Comparison of ENCODE assay signal across 21 mouse cellular contexts in genomic region chr4:97377593-97378542, GRCm38 (mm10).
DNase-seq lines count a peak whose midpoint lies in the region; ATAC-seq and TF ChIP-seq lines count a peak whose summit lies in the region.
"Had no signal": no experiment of that assay in that cellular context is flagged by ENCODE, and none has a peak within 500 bp of the region (broad histone marks: within the 10 kb centered on the region; RNA-seq: fewer than 3 reads in every experiment).

No protein-coding gene starts in this region.

- H3K9me3 ChIP-seq in embryonic facial prominence, embryonic 14.5 days (ENCODE audit: control insufficient read depth, low read length): no peaks in the 10 kb centered on the region
- H3K9me3 ChIP-seq in embryonic facial prominence, embryonic 10.5 days: no peaks in the 10 kb centered on the region
- H3K9me3 ChIP-seq in neural tube, embryonic 11.5 days (ENCODE audit: control insufficient read depth, low read length): no peaks in the 10 kb centered on the region
- H3K9me3 ChIP-seq in hindbrain, postnatal 0 days (ENCODE audit: low read length): no peaks in the 10 kb centered on the region
- H3K9me3 ChIP-seq: embryonic facial prominence, embryonic 15.5 days; stomach, embryonic 15.5 days had no signal

- WGBS in embryonic facial prominence, embryonic 14.5 days: 70% methylated on average over 8 of the region's 8 CpGs
- 75% methylated on average over 8 of the region's 8 CpGs for whole genome bisulfite sequencing in embryonic facial prominence, embryonic 10.5 days
- WGBS in neural tube, embryonic 11.5 days: 34% methylated on average over 8 of the region's 8 CpGs
- 16% methylated on average over 8 of the region's 8 CpGs for WGBS in hindbrain, postnatal 0 days

- TF ChIP-seq CTCF in hindbrain, postnatal 0 days (IDR thresholded peaks at IDR 0.05; ENCODE audit: low read depth): no peak

- no peak overlapping the region for H3K4me2 ChIP-seq in embryonic facial prominence, embryonic 14.5 days (ENCODE audit: low read depth, low read length)
- H3K4me2 ChIP-seq in neural tube, embryonic 11.5 days (ENCODE audit: low read depth): no peak overlapping the region
- no peak overlapping the region for H3K4me2 ChIP-seq in hindbrain, postnatal 0 days (ENCODE audit: low read depth, low read length)
- H3K4me2 ChIP-seq: embryonic facial prominence, embryonic 15.5 days; stomach, embryonic 15.5 days had no signal

- H3K36me3 ChIP-seq in embryonic facial prominence, embryonic 14.5 days (ENCODE audit: control insufficient read depth, insufficient read depth, low read length): no peaks in the 10 kb centered on the region
- no peaks in the 10 kb centered on the region for H3K36me3 ChIP-seq in embryonic facial prominence, embryonic 10.5 days (replicated peaks)
- no peaks in the 10 kb centered on the region for H3K36me3 ChIP-seq in neural tube, embryonic 11.5 days (ENCODE audit: control insufficient read depth, insufficient read depth, low read length)
- no peaks in the 10 kb centered on the region for H3K36me3 ChIP-seq in hindbrain, postnatal 0 days (ENCODE audit: insufficient read depth, low read length)
- H3K36me3 ChIP-seq: embryonic facial prominence, embryonic 15.5 days; stomach, embryonic 15.5 days had no signal

- H3K27ac ChIP-seq in embryonic facial prominence, embryonic 14.5 days (replicated peaks; ENCODE audit: low read depth, low read length): no peak overlapping the region
- H3K27ac ChIP-seq in embryonic facial prominence, embryonic 10.5 days (replicated peaks): no peak overlapping the region
- H3K27ac ChIP-seq in neural tube, embryonic 11.5 days (ENCODE audit: low read depth, low read length): no peak overlapping the region
- no peak overlapping the region for H3K27ac ChIP-seq in hindbrain, postnatal 0 days
- H3K27ac ChIP-seq: embryonic facial prominence, embryonic 15.5 days; gastrocnemius, adult 2 months; macrophage; stomach, embryonic 15.5 days had no signal

- H3K9ac ChIP-seq in embryonic facial prominence, embryonic 14.5 days (ENCODE audit: low read depth, low read length): no peak overlapping the region
- H3K9ac ChIP-seq in neural tube, embryonic 11.5 days (ENCODE audit: low read length): no peak overlapping the region
- H3K9ac ChIP-seq in hindbrain, postnatal 0 days (replicated peaks; ENCODE audit: low read length): no peak overlapping the region
- H3K9ac ChIP-seq: embryonic facial prominence, embryonic 15.5 days; stomach, embryonic 15.5 days had no signal

- no peaks in the 10 kb centered on the region for H3K27me3 ChIP-seq in embryonic facial prominence, embryonic 14.5 days (replicated peaks; ENCODE audit: control insufficient read depth, insufficient read depth, low read length)
- no peaks in the 10 kb centered on the region for H3K27me3 ChIP-seq in embryonic facial prominence, embryonic 10.5 days (replicated peaks; ENCODE audit: low read depth, poor library complexity, severe bottlenecking)
- no peaks in the 10 kb centered on the region for H3K27me3 ChIP-seq in neural tube, embryonic 11.5 days (ENCODE audit: control insufficient read depth, insufficient read depth, low read length)
- H3K27me3 ChIP-seq in hindbrain, postnatal 0 days (ENCODE audit: insufficient read depth, low read length): no peaks in the 10 kb centered on the region
- H3K27me3 ChIP-seq: embryonic facial prominence, embryonic 15.5 days; stomach, embryonic 15.5 days had no signal

- H3K4me3 ChIP-seq in embryonic facial prominence, embryonic 14.5 days (ENCODE audit: low read depth, low read length): no peak overlapping the region
- no peak overlapping the region for H3K4me3 ChIP-seq in embryonic facial prominence, embryonic 10.5 days
- no peak overlapping the region for H3K4me3 ChIP-seq in neural tube, embryonic 11.5 days (ENCODE audit: low read depth, low read length)
- H3K4me3 ChIP-seq in hindbrain, postnatal 0 days (ENCODE audit: low read length): no peak overlapping the region
- H3K4me3 ChIP-seq: embryonic facial prominence, embryonic 15.5 days; gastrocnemius, adult 2 months; stomach, embryonic 15.5 days had no signal

- ATAC-seq in embryonic facial prominence, embryonic 14.5 days (ENCODE audit: low read depth): no peak
- ATAC-seq in neural tube, embryonic 11.5 days (ENCODE audit: insufficient read depth, low FRiP score, low TSS enrichment): peak; percentile 59; the same call in 1 of the 2 replicates
- ATAC-seq in hindbrain, postnatal 0 days: no peak
- ATAC-seq: inflammation-experienced regulatory T-cells, adult 6 months had no signal

- peak; percentile 19 for DNase-seq in embryonic facial prominence, embryonic 14.5 days (ENCODE audit: low spot score)
- no peak for DNase-seq in embryonic facial prominence, embryonic 10.5 days (ENCODE audit: low spot score)
- peak; percentile 14 for DNase-seq in neural tube, embryonic 11.5 days (ENCODE audit: low spot score)
- DNase-seq in neural tube, embryonic 10.5 days (ENCODE audit: extremely low spot score, low spot score): no peak
- DNase-seq in hindbrain, postnatal 0 days (ENCODE audit: low spot score): peak; percentile 13
- DNase-seq in retina, postnatal 1 day: peak; percentile 65
- DNase-seq in thymus, postnatal 10 days (ENCODE audit: low spot score in 2 of 2): no peak
- no peak for DNase-seq in ovary, postnatal 10 days (ENCODE audit: low spot score)
- DNase-seq: cerebellum, adult 11 months; gastrocnemius, adult 2 months; heart, adult 18-20 months; kidney, adult 8-10 months; kidney, postnatal 36 days; liver; lung, adult 18-20 months; right cerebral cortex, postnatal 14 days; thymus, adult 2 months had no signal

- H3K4me1 ChIP-seq in embryonic facial prominence, embryonic 14.5 days (ENCODE audit: control insufficient read depth, insufficient read depth, low read length): peaks cover 10% of the 10 kb centered on the region
- no peaks in the 10 kb centered on the region for H3K4me1 ChIP-seq in embryonic facial prominence, embryonic 10.5 days
- 0 out of 2 replicates have a peak, but pooled peaks cover 3% of the 10 kb centered on the region for H3K4me1 ChIP-seq in neural tube, embryonic 11.5 days (ENCODE audit: control insufficient read depth, insufficient read depth, low read length)
- H3K4me1 ChIP-seq in hindbrain, postnatal 0 days (ENCODE audit: insufficient read depth, low read length): no peaks in the 10 kb centered on the region; the same call in 1 of the 2 replicates
- H3K4me1 ChIP-seq: stomach, embryonic 15.5 days had no signal

Comparison
In these comparisons a context has a peak if more than half of its experiments do, and no peak if none do; other contexts are left out.
1. DNase-seq: peak in embryonic facial prominence, embryonic 14.5 days (single experiment), neural tube, embryonic 11.5 days (single experiment), hindbrain, postnatal 0 days (single experiment) and retina, postnatal 1 day (single experiment); none in embryonic facial prominence, embryonic 10.5 days (single experiment), neural tube, embryonic 10.5 days (single experiment), thymus, postnatal 10 days (0 of 2) and ovary, postnatal 10 days (single experiment).